Mouse (Mus musculus) intestine, embryonic 15.5 days (tissue): ENCODE measurements at regions not wholly inside any gene's neighbourhood (a gene's known extent, or its start where the extent isn't known, plus 50 kb on each side); places are given as distances from the start of the nearest gene placed in this dataset.
"Not testable (repeated sequence)": the region's sequence is repeated elsewhere in the genome, so short reads cannot be mapped to it uniquely, and the experiment has no call there.

ENCODE experiments used
- ATAC-seq: fragments of 200-750 bp; cut with Nextera tagmentation; 2 replicates; pipeline ENCODE4 v1.8.0; 2017; ENCODE audit warnings: moderate TSS enrichment, moderate library complexity
- H3K27ac ChIP-seq: fragments of 300-500 bp; sonication (generic); 2 replicates; pipeline ENCODE4 v1.5.1; 2015; ENCODE audit warnings: mild to moderate bottlenecking, inconsistent platforms
- H3K27me3 ChIP-seq: fragments of 300-500 bp; sonication (generic); replicated peaks from 2 replicates; pipeline ENCODE4 v1.6.1; 2015; ENCODE audit warnings: inconsistent platforms
- H3K36me3 ChIP-seq: fragments of 300-500 bp; sonication (generic); 2 replicates; pipeline ENCODE4 v1.6.1; 2015; ENCODE audit warnings: inconsistent platforms
- H3K4me1 ChIP-seq: fragments of 300-500 bp; sonication (generic); replicated peaks from 2 replicates; pipeline ENCODE4 v1.6.1; 2015; ENCODE audit warnings: inconsistent platforms
- H3K4me2 ChIP-seq: fragments of 300-500 bp; sonication (generic); replicated peaks from 2 replicates; pipeline ENCODE4 v1.6.1; 2015; ENCODE audit warnings: mild to moderate bottlenecking, inconsistent platforms
- H3K4me3 ChIP-seq: fragments of 300-500 bp; sonication (generic); replicated peaks from 2 replicates; pipeline ENCODE4 v1.5.1; 2015; ENCODE audit warnings: inconsistent platforms
- H3K9ac ChIP-seq: fragments of 300-500 bp; sonication (generic); 2 replicates; pipeline ENCODE4 v1.6.1; 2015; ENCODE audit warnings: inconsistent platforms
- H3K9me3 ChIP-seq: fragments of 300-500 bp; sonication (generic); 2 replicates; pipeline ENCODE4 v1.6.1; 2016; ENCODE audit warnings: inconsistent platforms
- WGBS: fragments of 180-500 bp; shearing (Covaris S2); methylation state at CpG from one replicate; pipeline ENCODE4 v1.1.7; 2015; 5-methylcytosine and 5-hydroxymethylcytosine counted together

GRCm38 (mm10) chr6:20133991-20134390 is 1081.3 kb upstream of the Kcnd2 start:
- not testable (repeated sequence) for ATAC-seq, H3K27me3 ChIP-seq, H3K36me3 ChIP-seq, H3K27ac ChIP-seq, H3K4me3 ChIP-seq, H3K9ac ChIP-seq, H3K4me1 ChIP-seq, H3K4me2 ChIP-seq, H3K9me3 ChIP-seq
- WGBS: 96% methylated on average over 22 of the region's 22 CpGs

DNA sequence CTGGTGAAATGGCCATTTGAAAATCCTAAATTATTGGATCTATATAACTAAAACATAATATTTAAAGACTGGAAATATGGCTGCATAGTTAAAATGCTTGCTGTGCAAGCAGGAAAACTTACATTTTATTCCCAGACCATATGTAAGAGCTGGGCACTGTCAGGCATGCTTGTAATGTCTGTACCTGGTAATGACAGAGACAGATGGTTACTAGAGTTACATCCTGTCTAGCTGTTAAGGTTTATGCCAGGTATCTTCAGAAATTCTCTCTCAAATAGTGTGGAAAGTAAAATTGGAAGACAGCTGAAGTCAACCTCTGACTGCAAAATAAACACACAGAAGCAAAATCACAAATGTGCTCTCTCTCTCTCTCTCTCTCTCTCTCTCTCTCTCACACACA is 1077.8 kb upstream of the Kcnd2 start:
- Histone ChIP-seq H3K9ac (no peak overlapping the region), H3K36me3 (no peaks in the 10 kb centered on the region), H3K27ac (no peak overlapping the region), H3K4me2 (no peak overlapping the region), H3K9me3 (no peaks in the 10 kb centered on the region), H3K4me3 (no peak overlapping the region), H3K4me1 (no peaks in the 10 kb centered on the region), H3K27me3 (no peaks in the 10 kb centered on the region)
- no peak for ATAC-seq
